Mouse (Mus musculus) cerebellum, adult 11-12 months (tissue): ENCODE data around the gene St6galnac1.

Experiments
- DNase-seq: peaks from one replicate; pipeline ENCODE4 v3.0.0; 2022

Gene St6galnac1

DNA sequence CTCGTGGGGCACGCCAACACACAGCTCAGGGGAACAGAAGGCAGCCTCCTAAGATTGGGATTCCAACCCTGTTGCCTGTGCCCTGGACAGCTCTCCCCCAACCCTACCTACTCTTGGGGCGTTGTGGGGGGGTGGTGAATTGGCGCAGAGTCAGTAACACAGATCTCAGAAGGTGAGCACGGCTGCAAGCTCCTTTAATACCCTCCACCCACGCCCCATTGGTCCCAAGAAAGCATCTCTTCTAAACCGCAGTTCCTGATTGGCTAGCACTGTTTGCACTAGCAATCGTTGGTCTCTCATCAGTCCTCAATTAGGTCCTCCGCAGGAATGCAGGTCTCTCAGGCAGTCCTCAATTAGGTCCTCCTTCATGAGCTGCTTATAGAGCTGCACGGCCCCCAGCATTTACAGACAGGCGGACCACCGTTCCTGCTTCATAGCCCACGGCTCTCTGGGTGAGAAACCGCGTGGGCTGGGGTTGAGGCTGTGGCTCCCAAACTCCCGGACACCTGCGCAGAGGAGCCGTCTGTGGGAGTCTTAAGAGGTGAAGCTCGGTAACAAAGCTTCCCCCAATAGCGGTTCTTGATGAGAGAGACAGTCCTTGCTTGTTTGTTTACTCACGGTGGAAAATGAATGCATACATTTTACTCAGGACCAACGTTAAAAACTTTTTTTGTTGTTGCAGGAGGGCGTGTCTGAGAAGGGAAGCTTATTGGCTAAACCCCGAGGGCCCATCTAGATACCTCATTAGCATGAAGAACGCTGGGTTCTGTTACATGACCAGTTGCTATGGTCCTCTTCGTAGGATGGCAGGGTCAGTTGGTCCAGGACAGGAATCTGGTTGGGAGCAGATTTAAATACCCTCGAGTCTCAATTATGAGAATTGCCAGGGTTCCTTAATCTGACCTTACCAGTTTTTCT, 50.0 kb downstream of the St6galnac1 start:
- peak; percentile 15 for DNase-seq

DNA sequence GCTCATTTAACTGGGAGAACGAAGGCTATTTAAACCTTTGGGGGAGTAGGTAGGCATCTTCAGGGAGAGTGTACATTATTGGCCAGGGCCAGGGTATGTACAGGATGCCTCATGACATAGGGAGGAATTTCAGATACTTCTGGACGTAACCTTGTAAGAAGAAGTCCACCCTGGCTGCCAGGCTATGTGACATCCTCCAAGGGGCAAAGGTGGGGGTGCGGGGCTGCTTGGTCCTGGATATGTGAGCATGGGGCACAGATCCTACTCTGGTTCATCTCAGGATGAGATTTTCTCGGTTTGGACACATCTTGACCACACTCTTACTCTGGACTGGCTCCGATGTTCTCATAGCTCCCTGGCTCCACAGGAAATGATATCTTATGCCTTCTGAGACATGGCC, 52.2 kb downstream of the St6galnac1 start:
- no peak for DNase-seq

DNA sequence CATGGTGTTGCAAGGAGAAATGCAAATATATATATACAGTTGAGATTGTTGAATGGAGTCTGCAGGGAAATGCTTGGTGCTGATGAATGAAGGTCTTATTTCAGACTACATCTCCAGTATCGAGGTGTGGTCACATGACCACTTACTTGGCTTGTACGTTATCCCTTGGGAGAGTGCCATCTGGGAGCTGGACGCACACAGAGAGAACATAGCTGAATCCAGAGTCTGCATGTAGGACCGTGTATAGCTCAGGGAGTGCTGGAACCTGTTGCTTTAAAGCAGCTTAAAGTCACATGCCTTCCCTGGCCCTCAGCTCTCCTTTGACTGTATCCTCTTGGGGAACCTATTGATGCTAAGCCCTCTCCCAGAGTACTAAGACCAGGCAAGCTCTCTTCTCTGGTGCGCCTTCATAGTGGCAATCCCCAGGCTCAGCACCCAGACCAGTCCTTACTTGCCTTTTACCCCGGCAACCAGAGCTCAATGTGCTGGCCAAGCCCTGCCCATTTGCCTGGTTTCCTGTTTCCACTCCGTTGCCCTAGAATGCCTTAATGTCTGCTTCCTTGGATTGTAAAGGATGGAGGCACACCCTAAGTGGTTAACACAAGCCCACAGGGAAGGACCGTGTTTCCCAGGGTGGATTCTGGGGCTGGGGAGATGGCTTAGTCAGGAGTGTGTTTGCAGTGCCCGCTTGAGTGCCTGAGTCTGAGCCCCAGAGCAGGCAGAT, 53.6 kb downstream of the St6galnac1 start:
- no peak for DNase-seq

DNA sequence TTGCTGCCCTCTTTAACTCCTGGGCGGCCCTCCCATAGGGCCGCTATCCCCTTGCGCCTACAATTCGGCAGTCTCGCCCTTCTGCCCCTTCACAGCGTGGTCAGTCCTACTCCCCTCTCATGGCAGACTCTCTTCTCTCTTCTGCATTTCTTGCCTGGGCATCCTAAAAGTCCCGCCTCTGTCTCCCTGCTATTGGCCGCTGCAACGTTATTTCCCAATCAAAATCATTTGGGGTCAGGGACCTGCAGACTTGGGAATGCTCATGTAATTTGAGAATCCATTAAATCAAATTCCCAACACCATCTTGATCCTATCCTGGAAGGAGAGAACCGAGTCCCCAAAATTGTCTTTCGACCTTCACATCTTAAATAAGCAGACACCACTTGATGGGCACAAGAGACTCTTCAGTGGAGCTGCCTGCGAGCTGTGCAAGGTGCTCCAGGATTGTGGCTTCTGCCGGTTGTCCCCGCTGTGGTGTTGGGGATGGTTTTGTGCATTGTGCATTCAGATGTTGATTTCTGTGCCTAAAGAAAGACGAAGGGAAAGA, 54.9 kb downstream of the St6galnac1 start:
- no peak for DNase-seq
